Mouse (Mus musculus) liver (tissue): ENCODE measurements around the gene Ly6g6c.
A peak's percentile ranks its signal among the peaks of the same experiment; 100 is the strongest.

Experiments used
- DNase-seq: peaks from one replicate; pipeline ENCODE4 v3.0.0-alpha.2; 2020; ENCODE audit warnings: mixed read lengths

The Ly6g6c gene

GRCm38 (mm10) chr17:35085208-35085865 is 20.1 kb downstream of the Ly6g6c start, which contains the start of gene Ly6g6f:
Ly6g6f (minus strand) TSS chr17:35085610.
- no peak for DNase-seq

- DNase-seq = no peak
These were observed 23.0 kb downstream of the Ly6g6c start for GRCm38 (mm10) chr17:35088151-35088550.

GRCm38 (mm10) chr17:35088825-35089644 is 23.8 kb downstream of the Ly6g6c start, which contains the start of gene Abhd16a:
Abhd16a (plus strand) TSS chr17:35089263.
- peak; percentile 94 for DNase-seq

- DNase-seq = peak; percentile 68
These were observed 25.2 kb downstream of the Ly6g6c start for GRCm38 (mm10) chr17:35090166-35090932.

GRCm38 (mm10) chr17:35092403-35093198 is 27.4 kb downstream of the Ly6g6c start:
- no peak for DNase-seq

GRCm38 (mm10) chr17:35094475-35095365 is 29.5 kb downstream of the Ly6g6c start:
- no peak for DNase-seq

GRCm38 (mm10) chr17:35096597-35096996 is 31.4 kb downstream of the Ly6g6c start:
- DNase-seq = no peak

- DNase-seq = no peak
These were observed 32.0 kb downstream of the Ly6g6c start for GRCm38 (mm10) chr17:35097164-35097655.

- DNase-seq = no peak
These were observed 35.1 kb downstream of the Ly6g6c start for GRCm38 (mm10) chr17:35100196-35100765.

- DNase-seq = no peak
These were observed 36.0 kb downstream of the Ly6g6c start for GRCm38 (mm10) chr17:35101161-35101560.

- DNase-seq = no peak
These were observed 37.1 kb downstream of the Ly6g6c start for GRCm38 (mm10) chr17:35102299-35102698.

- DNase-seq = no peak
These were observed 38.1 kb downstream of the Ly6g6c start for GRCm38 (mm10) chr17:35103221-35103690.

GRCm38 (mm10) chr17:35104079-35104478 is 38.9 kb downstream of the Ly6g6c start:
- DNase-seq = no peak

- peak; percentile 82 for DNase-seq
These were observed 39.6 kb downstream of the Ly6g6c start for GRCm38 (mm10) chr17:35104754-35105153.

GRCm38 (mm10) chr17:35105740-35106389 is 40.7 kb downstream of the Ly6g6c start:
- peak; percentile 62 for DNase-seq

- DNase-seq = no peak
These were observed 41.3 kb downstream of the Ly6g6c start for GRCm38 (mm10) chr17:35106522-35106921.

- no peak for DNase-seq
These were observed 42.9 kb downstream of the Ly6g6c start, which contains the start of gene Ly6g5c for GRCm38 (mm10) chr17:35108097-35108496. Ly6g5c (plus strand) TSS chr17:35108279.

GRCm38 (mm10) chr17:35111774-35112173 is 46.6 kb downstream of the Ly6g6c start:
- DNase-seq = no peak

- DNase-seq = peak; percentile 49
These were observed 50.1 kb downstream of the Ly6g6c start, which contains the start of gene Ly6g5b for GRCm38 (mm10) chr17:35115046-35116019. Ly6g5b (minus strand) TSS chr17:35115428.
